Mouse (Mus musculus) cortical plate, adult 2 months (tissue): ENCODE measurements around the gene Mgst2. TPM values are rescaled to one million over a fixed set of nuclear protein-coding genes. Genes with fewer than 3 reads are reported as not detected.

Source experiments
- H3K27ac ChIP-seq: fragments of 200-500 bp; 2 replicates; pipeline ENCODE4 v1.5.1; 2012; ENCODE audit warnings: low read length, control low read depth, inconsistent platforms; ENCODE audit not compliant: insufficient read depth
- H3K4me1 ChIP-seq: fragments of 200-500 bp; 2 replicates; pipeline ENCODE4 v1.6.1; 2011; ENCODE audit warnings: low read length; ENCODE audit not compliant: control insufficient read depth, insufficient read depth
- H3K4me3 ChIP-seq: fragments of 200-500 bp; 2 replicates; pipeline ENCODE4 v1.5.1; 2011; ENCODE audit warnings: mild to moderate bottlenecking, low read length, control low read depth; ENCODE audit not compliant: insufficient read depth
- CTCF ChIP-seq: fragments of 200-500 bp; IDR thresholded peaks from 2 replicates; pipeline ENCODE4 v1.5.1; 2011; ENCODE audit warnings: mild to moderate bottlenecking, control low read depth, low read length; ENCODE audit not compliant: insufficient read depth; ENCODE audit errors: extremely low read depth
- POLR2A ChIP-seq: fragments of 200-500 bp; IDR thresholded peaks from 2 replicates; pipeline ENCODE4 v1.6.1; 2011; ENCODE audit warnings: mild to moderate bottlenecking, low read length, control low read depth; ENCODE audit not compliant: insufficient read depth; ENCODE audit errors: extremely low read depth
- polyA plus RNA-seq: library from polyadenylated mRNA; depleted of rRNA; stranded (reverse); fragments of >200 nt; gene quantifications from 2 replicates; pipeline ENCODE4 v1.2.3, GENCODE M21; 2012

Gene Mgst2
- polyA plus RNA-seq, 1 experiment: 0.40 TPM

GRCm38 (mm10) chr3:51697931-51698330, 37.8 kb downstream of the Mgst2 start:
- TF ChIP-seq POLR2A: no peak
- no peak overlapping the region for H3K4me3 ChIP-seq
- no peaks in the 10 kb centered on the region for H3K4me1 ChIP-seq
- H3K27ac ChIP-seq: no peak overlapping the region

DNA sequence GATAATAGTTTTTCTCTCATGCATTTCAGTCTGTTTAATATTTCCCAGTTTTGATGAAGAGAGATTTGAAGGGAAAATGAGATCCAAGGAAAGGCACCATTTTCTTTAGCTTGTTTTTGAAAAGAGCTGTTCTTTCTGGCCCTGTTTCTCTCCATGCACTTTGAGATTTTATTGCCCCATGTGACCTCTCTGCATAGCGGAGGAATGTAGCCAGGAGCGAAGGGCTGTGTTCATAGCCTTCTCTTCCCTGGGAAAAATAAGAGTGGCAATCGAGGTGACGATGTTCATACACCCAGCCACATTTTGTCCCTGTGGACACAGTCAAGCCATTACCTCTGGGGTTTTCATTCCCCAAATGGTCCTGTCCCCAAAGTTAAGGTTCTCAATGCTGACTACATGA, 40.0 kb downstream of the Mgst2 start:
- TF ChIP-seq CTCF: no peak
- no peak for TF ChIP-seq POLR2A
- H3K27ac ChIP-seq: no peak overlapping the region

GRCm38 (mm10) chr3:51700731-51701280, 40.6 kb downstream of the Mgst2 start:
- H3K27ac ChIP-seq: no peak overlapping the region
- TF ChIP-seq CTCF (no peak), POLR2A (no peak)
- H3K4me1 ChIP-seq: no peaks in the 10 kb centered on the region
- H3K4me3 ChIP-seq: peak overlapping the region; percentile 23; the same call in 1 of the 2 replicates

More for the DNA sequence above, 40.0 kb downstream of the Mgst2 start:
- Histone ChIP-seq H3K4me1 (no peaks in the 10 kb centered on the region), H3K4me3 (no peak overlapping the region)

DNA sequence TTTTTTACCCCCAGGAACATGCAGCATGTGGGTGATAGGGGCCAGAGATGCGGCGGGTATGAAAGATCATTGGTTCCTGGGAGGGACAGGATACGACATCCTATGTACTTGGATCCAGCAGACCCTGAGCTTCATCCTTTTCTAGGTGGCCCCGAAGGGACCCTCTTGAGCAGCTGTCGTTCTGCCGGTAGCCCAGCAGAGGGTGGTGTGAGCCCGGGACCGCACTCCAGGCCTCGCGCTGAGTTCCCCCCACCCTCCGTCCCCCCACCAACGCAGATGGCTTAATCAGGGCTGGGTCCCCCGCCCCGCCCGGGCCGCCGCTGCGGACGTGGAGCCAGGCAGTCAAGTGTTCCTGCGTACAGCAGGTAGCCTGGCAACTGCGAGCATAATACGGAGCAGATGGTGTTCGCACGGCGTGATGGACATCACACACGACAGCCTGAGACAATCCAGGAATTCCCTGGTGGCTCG, 41.2 kb downstream of the Mgst2 start:
- Histone ChIP-seq H3K4me1 (no peaks in the 10 kb centered on the region), H3K27ac (no peak overlapping the region), H3K4me3 (peak overlapping the region; percentile 23)
- TF ChIP-seq CTCF: peak; percentile 58
- no peak for TF ChIP-seq POLR2A

- TF ChIP-seq CTCF (no peak), POLR2A (no peak)
- Histone ChIP-seq H3K27ac (no peak overlapping the region), H3K4me1 (no peaks in the 10 kb centered on the region), H3K4me3 (peak overlapping the region; percentile 23; the same call in 1 of the 2 replicates)
Observed at GRCm38 (mm10) chr3:51701950-51702349, 41.8 kb downstream of the Mgst2 start.

GRCm38 (mm10) chr3:51702701-51703286, 42.6 kb downstream of the Mgst2 start:
- TF ChIP-seq POLR2A (no peak), CTCF (no peak)
- H3K4me1 ChIP-seq: no peaks in the 10 kb centered on the region
- no peak overlapping the region for H3K27ac ChIP-seq
- H3K4me3 ChIP-seq: no peak overlapping the region

DNA sequence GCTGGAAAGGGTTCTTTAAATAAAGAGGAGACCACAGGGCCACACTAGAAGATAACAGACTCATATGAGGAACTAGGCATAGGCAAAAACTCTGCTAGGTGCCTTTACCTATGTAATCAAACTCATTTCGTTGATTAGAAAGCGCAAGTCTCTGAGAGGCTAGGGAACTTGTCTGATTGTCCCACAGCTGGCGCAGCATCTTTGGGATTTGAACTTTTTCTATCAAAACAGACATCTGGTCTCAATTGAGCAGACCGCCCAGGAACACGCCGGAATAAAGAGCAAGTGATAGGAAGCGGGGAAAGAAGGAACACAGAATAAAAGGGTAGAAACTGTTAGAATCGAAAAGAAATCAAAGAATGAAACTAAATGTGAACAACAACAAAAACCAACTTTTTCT, 43.3 kb downstream of the Mgst2 start:
- no peaks in the 10 kb centered on the region for H3K4me1 ChIP-seq
- no peak overlapping the region for H3K4me3 ChIP-seq
- no peak overlapping the region for H3K27ac ChIP-seq
- TF ChIP-seq POLR2A (no peak), CTCF (no peak)

GRCm38 (mm10) chr3:51705220-51705619, 45.1 kb downstream of the Mgst2 start:
- no peak overlapping the region for H3K4me3 ChIP-seq
- no peaks in the 10 kb centered on the region; the same call in 1 of the 2 replicates for H3K4me1 ChIP-seq
- no peak for TF ChIP-seq POLR2A
- TF ChIP-seq CTCF: peak; percentile 41
- H3K27ac ChIP-seq: no peak overlapping the region

- no peaks in the 10 kb centered on the region; the same call in 1 of the 2 replicates for H3K4me1 ChIP-seq
- H3K27ac ChIP-seq: no peak overlapping the region
- H3K4me3 ChIP-seq: no peak overlapping the region; the same call in 1 of the 2 replicates
- TF ChIP-seq CTCF (no peak), POLR2A (no peak)
Observed at GRCm38 (mm10) chr3:51708375-51708745, 48.2 kb downstream of the Mgst2 start.

- Histone ChIP-seq H3K4me3 (peak overlapping the region; percentile 7; the same call in 1 of the 2 replicates), H3K27ac (no peak overlapping the region), H3K4me1 (no peaks in the 10 kb centered on the region; the same call in 1 of the 2 replicates)
- TF ChIP-seq POLR2A (no peak), CTCF (no peak)
Observed at GRCm38 (mm10) chr3:51708746-51709411, 48.7 kb downstream of the Mgst2 start.
